Mouse (Mus musculus) WW6 (cell line): Measurements from ENCODE around the gene Kif22.

Source experiments
- DNase-seq: peaks from one replicate; pipeline ENCODE4 v3.0.0-alpha.2; 2013; ENCODE audit warnings: low read depth, low spot score

Kif22 gene

GRCm38 (mm10) chr7:127017950-127018345 is 24.3 kb downstream of the Kif22 start:
- DNase-seq, result no peak

DNA sequence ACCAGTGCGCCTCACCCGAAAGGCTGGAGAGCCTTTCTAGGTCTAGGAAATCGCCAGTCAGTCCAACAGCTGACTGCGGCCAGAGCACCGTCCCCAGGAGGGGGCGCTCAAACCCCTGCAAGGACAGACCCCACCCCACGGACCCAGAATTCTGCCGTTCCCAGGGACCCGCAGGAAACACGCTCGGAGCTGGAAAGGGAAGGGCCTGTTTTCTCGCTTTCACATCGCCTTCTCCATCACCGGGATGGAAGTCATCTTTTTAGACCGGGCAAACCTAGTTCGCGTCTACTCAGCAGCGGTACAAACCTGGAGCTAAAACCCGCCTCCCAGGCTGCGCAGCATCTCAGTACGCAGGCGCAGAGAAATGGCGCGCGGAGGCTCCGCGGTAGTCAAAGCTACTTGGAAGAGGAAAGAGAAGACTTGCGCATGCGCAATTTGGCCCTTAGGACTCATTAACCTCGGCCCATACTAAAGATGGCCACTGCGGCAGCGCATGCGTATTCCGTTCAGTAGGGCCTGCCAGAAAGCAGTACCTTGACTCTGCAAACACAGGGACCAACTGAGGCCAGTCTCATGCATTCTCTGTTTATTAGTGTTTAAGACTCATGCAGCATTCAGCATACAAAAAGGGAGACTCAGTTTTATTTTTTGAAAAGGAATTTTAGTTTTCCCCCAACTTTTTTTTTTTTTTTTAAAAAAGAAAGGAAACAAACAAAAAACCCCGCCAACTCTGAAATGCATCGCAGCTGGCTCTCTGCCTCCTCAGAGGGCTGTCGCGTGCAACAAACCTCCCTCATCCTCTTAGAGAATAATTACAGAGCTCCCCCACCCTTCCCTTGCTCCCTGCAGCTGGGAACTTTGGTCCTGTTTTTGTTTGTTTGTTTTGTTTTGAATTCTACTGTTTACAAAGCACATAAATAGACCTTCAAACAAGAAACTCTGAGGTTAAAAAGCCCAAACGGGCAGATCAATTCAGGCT is 25.0 kb downstream of the Kif22 start, which contains the start of gene Pagr1a:
Gene Pagr1a, minus strand, starts transcription at position 382 of the 979 bp plus-strand sequence.
- peak; percentile 98 for DNase-seq

GRCm38 (mm10) chr7:127016486-127016938 is 25.8 kb downstream of the Kif22 start:
- no peak for DNase-seq

DNA sequence TGATC is 26.0 kb downstream of the Kif22 start, which contains the start of gene Pagr1b:
Gene Pagr1b, minus strand, starts transcription at position 4 of the 5 bp plus-strand sequence.
- no peak for DNase-seq

DNA sequence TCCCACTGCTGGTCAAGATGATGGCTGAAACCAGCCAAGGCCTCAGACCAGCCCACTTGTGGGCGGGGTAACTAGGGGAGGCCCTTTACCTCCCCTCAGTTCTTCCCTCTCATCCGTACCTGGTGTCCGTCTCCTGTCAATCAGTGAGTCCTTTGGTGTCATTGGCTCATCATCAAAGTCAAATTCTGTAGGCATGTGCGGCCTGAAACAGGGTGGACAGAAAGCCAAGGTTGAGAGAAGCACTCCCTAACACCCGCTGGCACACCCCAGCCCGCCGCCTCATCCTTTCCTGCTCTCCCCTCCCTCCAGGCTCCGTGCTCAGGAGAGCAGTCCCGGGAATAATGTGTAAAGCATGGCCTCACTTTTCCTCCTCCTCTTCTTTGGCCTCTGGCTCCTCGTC is 26.2 kb downstream of the Kif22 start:
- no peak for DNase-seq

DNA sequence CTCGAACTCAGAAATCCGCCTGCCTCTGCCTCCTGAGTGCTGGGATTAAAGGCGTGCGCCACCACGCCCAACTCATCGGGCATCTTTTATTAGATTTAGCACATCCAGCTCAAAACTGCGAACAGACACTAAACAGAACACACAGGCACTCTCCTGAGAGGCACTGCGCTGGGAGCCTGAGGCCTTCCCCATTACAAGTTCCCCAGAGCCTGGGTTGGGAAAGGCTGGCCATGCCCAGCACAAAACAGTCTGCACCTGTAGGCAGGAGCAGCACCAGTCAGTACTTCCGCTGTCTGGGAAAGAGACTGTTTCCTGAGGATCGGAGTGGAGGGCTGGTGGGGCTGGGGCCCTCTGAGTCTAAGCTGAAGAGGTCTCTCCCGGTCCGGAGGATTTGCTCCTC is 27.3 kb downstream of the Kif22 start:
- DNase-seq, result no peak

DNA sequence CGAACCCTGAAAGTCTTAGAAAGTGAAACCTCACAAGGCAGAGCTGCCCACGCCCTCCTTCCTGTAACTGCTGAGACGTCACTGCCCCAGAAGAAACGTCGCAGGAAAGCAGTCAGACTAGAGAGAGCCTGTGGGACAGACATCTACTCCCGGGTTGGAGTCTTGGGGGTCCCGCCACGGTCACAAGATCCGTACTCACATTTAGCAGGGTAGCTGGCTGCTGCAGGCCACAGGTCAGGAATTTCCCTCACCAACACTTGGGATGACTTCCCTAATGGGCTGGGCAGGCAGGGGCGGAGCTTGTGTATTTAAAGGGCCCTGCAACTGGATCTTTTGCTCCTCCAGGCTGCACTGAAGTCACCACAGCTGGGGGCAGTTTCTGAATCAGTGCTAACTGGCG is 28.0 kb downstream of the Kif22 start, which contains the start of gene Mvp:
Gene Mvp, minus strand, starts transcription at position 302 of the 400 bp plus-strand sequence.
- no peak for DNase-seq

- no peak for DNase-seq
These were observed 28.9 kb downstream of the Kif22 start for GRCm38 (mm10) chr7:127013385-127013784.

DNA sequence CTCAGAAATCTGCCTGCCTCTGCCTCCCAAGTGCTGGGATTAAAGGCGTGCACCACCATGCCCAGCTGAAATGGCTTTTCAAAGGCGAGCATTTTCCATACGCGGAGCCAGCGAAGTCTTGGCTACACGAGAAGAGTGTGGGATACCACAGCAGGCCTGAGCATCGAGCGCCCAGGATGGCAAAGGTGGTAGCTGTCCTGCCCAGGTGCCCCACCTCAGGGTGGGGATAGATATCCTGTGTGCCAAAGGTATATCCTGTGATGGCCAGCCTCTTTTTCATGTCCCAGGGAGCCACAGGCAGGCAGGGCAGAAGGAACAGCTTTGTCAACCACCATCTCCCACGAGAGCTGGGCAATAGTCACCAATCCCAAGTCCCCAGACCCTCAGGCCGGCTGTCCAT is 29.4 kb downstream of the Kif22 start:
- DNase-seq, result no peak

- no peak for DNase-seq
These were observed 29.9 kb downstream of the Kif22 start for GRCm38 (mm10) chr7:127012374-127012773.

DNA sequence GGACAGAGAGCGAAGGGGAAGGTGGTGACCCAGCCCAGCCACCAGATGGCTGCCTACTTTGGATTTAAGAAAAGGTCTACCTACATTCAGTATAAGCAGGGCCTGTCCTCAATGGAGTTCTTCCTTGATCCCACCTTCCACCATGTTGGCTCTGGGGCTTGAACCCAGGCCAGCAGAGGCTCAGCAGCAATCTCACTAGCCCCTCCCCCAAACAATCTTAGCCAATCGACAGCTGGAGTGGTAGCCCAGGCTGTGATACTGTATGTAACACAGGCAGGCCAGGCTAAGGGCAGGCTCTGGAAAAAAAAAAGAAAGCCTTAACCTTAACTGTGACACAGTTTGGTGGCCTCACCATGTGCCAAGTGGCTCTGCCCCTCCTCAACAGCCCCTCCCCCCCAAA is 30.6 kb downstream of the Kif22 start:
- DNase-seq, result no peak

- no peak for DNase-seq
These were observed 31.2 kb downstream of the Kif22 start for GRCm38 (mm10) chr7:127011051-127011450.

- no peak for DNase-seq
These were observed 32.8 kb downstream of the Kif22 start for GRCm38 (mm10) chr7:127009307-127010085.

DNA sequence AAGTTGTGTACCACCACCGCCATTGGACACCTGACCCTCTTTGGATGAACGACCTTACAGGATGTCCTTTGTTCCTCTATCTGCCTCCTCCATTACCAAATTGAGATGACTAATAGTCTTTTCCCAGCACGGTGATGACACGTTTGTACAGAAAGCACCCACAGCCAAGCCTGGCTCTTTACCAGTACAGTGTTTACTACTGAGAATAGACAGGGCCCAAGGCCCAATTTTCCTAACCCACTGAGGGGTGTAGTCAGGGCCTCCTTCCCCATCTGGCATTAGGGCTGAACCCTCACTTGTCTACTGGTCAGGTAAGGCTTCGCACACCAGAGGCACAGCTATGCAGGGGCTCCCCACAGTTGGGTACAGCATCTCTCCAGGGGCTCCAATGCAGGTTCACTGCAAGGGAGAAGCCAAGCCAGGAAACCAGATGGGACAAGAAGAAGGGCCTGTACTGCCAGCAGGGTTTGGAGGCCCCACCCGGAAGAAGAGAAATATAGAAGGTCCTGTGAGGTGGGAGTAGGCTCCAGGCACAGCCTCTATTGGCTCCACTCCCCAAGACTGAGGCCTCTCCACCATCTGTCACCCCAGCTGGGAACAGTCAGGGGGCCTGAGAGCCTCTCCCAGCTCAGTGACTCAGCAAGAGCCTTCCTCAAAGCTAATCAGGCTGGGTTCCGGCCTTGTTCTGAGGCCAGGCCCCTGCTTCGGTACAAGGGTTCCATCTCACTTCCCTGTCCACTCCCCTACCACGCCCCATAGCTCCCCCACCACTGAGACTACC is 33.8 kb downstream of the Kif22 start:
- no peak for DNase-seq

DNA sequence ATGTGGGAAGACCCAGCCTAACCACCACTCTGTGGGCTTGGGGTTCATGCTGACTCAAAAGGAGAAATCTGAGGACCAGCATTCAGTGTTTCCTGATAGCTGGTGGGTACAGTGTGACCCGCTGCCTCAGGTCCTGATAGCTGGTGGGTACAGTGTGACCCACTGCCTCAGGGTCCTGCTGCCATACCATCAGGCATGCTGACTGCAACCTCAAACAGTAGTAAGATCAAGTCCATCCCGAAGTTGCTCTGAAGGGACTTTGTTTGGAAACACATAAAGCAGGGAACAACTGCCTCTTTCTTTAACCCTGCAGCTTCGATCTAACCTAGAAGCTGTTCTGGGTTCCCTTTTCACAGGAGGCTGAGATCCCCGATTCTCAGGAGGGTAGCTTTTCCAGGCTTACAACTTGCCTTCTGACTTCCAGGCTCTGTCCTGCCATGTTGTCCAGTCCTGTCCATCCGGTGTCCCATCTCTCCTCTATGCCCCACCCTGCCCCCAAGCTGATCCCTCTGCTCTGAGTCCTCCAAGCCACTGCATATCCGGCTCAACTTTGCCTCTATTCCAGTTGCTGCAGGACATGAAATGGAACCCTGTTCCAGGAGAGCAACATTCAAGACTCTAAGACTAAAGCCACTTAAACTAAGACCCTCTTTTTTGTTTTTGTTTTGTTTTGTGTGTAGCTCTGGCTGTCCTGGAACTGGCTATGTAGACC is 34.8 kb downstream of the Kif22 start:
- DNase-seq, result no peak

DNA sequence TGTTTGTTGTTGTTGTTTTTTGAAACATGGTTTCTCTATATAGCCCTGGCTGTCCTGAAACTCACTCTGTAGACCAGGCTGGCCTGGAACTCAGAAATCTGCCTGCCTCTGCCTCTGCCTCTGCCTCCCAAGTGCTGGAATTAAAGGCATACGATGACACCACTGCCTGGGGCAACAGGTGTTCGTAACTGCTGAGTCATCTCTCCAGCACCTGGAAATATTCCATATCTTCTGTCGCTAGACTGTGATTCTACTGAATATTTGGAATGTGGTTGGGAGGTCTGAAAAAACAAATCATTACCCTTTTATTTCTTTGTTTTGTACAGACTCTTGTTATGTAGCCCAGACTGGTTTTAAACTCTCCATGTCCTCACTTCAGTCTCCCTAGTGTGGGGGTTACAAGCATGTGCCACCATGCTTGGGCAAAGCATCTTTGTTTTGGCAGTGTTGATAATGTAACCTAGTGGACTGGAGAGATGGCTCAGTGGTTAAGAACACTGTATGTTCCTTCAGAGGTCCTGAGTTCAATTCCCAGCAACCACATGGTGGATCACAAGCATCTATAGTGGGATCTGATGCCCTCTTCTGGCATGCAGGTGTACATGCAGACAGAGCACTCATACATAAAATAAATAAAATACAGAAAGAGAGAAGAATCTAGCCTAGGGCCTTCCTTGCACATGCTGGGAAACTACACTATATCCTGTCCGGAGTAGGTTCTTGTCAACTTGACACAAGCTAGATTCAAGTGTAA is 38.0 kb downstream of the Kif22 start:
- no peak for DNase-seq

DNA sequence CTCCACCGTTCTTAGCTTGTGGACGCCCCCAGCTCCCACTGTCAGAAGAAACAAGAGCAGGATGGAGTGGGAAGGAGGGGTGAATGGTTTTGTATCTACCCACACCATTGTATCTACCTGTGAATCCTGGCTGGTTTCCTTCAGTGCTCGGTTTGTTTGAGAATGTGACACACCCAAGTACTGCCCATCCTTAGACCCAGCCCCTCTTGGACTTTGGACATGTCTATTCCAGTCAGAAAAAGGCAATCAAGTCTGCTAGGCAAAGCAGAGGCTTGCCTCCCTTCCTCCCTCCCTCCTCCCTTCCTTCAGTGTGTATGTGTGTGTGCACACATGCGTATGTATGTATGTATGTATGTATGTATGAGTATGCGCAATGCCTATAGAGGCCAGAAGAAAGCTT is 38.7 kb downstream of the Kif22 start:
- no peak for DNase-seq

GRCm38 (mm10) chr7:126999568-126999967 is 42.7 kb downstream of the Kif22 start:
- DNase-seq, result no peak

DNA sequence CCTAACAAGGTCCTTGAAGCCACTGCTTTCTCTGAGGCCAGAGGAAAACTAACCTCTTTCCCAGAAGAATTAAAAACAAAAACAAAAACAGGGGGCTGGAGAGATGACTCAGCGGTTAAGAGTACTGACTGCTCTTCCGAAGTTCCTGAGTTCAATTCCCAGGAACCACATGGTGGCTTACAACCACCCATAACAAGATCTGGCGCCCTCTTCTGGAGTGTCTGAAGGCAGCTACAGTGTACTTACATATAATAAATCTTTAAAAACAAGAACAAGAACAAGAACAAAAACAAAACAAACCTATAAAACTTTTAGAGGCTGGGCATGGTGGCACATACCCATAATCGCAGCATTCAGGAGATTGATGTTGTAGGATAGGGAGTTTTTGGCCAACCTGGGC is 45.8 kb downstream of the Kif22 start:
- DNase-seq, result no peak

- DNase-seq, result no peak
These were observed 53.5 kb downstream of the Kif22 start for GRCm38 (mm10) chr7:126988816-126989215.

DNA sequence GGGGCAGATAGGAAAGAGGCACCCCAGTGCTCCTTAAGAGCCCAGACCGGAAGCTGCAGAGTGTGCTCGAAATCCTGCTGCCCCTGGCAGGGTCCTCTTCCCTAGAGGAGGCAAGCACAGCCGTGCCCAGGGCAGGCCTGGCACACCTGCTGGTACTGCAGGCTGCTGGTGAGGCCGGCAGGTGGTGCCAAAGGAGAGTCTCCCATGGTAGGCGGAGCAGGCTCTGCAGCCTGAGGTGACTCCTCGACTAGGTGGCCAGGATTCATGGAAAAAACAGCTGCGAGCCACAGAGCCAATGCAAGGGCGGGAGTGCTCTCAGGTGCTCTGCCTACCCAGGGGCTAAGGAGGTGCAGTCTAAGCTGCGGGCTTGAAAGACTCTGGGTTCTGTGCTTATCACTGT is 56.0 kb downstream of the Kif22 start:
- DNase-seq, result no peak
